Mouse (Mus musculus) left cerebral cortex, postnatal 36 days (tissue): ENCODE results near the gene Tor2a. TPM values are rescaled to one million over a fixed set of nuclear protein-coding genes. Genes with fewer than 3 reads are reported as not detected.
A peak's percentile ranks its signal among the peaks of the same experiment; 100 is the strongest.

Source experiments
- DNase-seq, 2 experiments: peaks; one replicate each; pipeline ENCODE4 v3.0.0; 2021 to 2022; ENCODE audit warnings: low spot score in 2 of 2, mixed read lengths in 1 of 2
- intact Hi-C: fragments of 180-260 bp; cut with DNase I; formaldehyde crosslinking; loops from one replicate; pipeline ENCODE4 v1.15.1; 2025
- total RNA-seq, 2 experiments: library from RNA; stranded (reverse); gene quantifications; 2 replicates each; pipeline ENCODE4 v1.2.3; 2021

Tor2a gene
- 10 to 100 TPM; 27.8 to 29.9 TPM for total RNA-seq

GRCm38 (mm10) chr2:32757056-32757845, at the start of gene Tor2a:
Gene Tor2a (plus strand): TSS chr2:32757234.
- peak; percentile 96 for DNase-seq
- intact Hi-C loops = loop anchor here (1.0 kb wide), 1 partner anchor 44 kb away; the partner anchor contains the start of gene Cdk9

DNA sequence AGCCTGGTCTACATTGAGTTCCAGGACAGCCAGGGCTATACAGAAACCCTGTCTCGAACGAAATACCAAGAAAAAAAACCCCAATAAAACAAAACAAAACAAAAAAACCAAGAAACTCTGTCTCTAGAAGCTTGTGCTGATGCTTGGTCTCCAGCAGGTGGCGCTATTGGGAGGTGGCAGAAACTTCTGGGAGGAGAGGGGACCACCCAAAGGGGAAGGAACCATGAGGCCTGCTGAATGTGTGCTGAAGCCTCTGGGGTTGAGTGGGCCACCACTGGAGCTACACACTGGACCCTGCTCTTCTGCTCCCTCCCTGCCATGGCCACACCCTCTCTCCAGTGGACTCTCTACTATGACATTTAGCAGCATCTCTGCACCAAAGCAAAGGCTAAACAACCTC, 48.4 kb upstream of the Tor2a start:
- DNase-seq = no peak
- intact Hi-C loops = no loop called here

- intact Hi-C loops = loop anchor here (5.0 kb wide), 1 partner anchor 148 kb away; no protein-coding TSS in a partner anchor
- no peak for DNase-seq
Measured at GRCm38 (mm10) chr2:32709521-32710137, 47.4 kb upstream of the Tor2a start.

GRCm38 (mm10) chr2:32710425-32710824, 46.6 kb upstream of the Tor2a start:
- intact Hi-C loops = loop anchor here (5.0 kb wide), 1 partner anchor 147 kb away; no protein-coding TSS in a partner anchor
- no peak for DNase-seq

DNA sequence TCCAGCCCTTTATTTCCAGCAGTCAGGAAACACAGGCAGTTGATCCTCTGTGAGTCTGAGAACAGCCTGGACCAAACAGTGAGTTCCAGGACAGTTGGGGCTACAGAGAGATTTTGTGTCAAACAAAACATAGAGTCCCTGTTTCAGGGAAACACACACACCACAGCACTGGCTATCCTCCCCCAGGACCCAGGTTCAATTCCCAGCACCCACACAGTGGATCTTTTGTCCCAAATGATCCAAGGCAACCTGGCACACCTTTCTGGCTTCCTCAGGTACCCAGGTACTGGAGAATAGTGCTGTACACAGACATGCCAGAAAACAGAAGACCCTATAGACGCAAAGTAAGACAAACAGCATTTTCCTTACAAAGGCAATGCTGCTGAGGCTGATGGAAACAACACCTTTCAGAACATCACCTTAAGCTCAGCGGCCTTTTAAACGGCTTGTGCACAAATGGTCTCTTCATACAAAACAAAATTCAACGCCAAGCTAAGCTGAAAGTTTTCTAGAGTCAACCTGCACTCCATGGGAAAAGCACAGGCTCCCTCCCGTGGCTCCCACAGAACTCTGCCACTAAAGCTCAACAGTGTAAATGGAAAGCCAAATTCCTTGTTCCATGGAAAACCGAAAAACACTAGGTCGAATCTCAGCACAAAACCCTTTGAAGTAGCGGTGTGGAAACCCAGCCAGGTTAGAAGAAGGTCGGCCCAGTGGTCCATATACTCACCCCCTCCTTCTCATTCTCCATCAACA, 45.6 kb upstream of the Tor2a start:
- intact Hi-C loops = loop anchor here (1.0 to 5.0 kb wide), 2 partner anchors 17 to 146 kb away; no protein-coding TSS in a partner anchor

DNA sequence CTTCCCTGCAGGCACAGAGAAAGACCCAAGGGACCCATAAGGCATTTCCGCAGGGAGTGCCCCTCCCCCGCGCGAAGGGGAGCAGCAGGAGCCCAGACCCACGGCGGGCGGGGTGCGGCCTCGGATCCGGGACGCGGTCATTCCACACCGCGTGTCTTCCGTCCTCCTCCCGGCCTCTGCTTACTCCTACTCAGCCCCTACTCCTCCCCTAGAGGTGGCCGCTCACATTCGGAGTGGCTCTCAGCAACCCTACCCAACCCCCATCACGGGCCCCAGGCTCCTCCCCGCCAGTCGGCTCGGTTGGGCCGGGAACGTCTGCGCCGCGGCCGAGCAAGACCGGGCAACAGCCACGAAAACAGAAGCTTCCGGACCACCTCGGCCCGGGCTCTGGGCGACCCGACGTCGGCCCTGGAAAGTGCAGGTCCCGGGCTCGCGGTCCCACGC, 44.9 kb upstream of the Tor2a start:
- peak in 1 of 2 experiments; percentile 67 for DNase-seq
- intact Hi-C loops = loop anchor here (5.0 kb wide), 1 partner anchor 145 kb away; no protein-coding TSS in a partner anchor

More for the DNA sequence above, 45.6 kb upstream of the Tor2a start:
- DNase-seq = no peak

GRCm38 (mm10) chr2:32712586-32712933, 44.5 kb upstream of the Tor2a start:
- intact Hi-C loops = loop anchor here (5.0 kb wide), 1 partner anchor 145 kb away; no protein-coding TSS in a partner anchor
- DNase-seq = peak in 1 of 2 experiments; percentile 97

GRCm38 (mm10) chr2:32712934-32713817, 43.9 kb upstream of the Tor2a start, which contains the start of gene Cdk9:
Gene Cdk9 (minus strand): TSS chr2:32713076.
- DNase-seq = peak; percentile 94
- intact Hi-C loops = loop anchor here (1.0 to 5.0 kb wide), 3 partner anchors 28 to 144 kb away; partner anchors contain the start of genes 6330409D20Rik and Tor2a

GRCm38 (mm10) chr2:32714117-32714986, 42.7 kb upstream of the Tor2a start:
- DNase-seq = no peak
- intact Hi-C loops = loop anchor here (5.0 kb wide), 1 partner anchor 143 kb away; no protein-coding TSS in a partner anchor

DNA sequence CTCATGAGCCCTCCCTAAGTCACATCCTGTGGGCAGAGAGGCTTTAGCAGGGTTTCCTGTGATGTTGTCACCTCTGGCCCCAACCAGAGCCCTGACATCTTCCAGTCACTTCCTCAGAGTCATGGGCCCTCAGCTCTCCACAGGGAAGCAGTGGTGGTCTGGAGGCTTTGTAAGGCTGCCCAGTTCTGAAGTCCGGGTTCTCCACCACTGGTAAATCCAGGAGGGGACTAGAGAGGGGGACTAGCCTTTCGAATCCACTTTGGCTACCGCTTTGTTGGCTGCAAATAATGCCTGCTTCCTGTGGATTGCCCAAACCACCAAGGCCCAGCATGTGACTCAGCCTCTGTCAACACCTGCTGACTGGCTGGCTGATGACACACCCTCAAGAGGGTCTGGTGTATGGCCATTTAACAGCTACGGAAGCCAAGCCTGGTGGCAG, 42.0 kb upstream of the Tor2a start:
- DNase-seq = no peak
- intact Hi-C loops = loop anchor here (5.0 kb wide), 1 partner anchor 142 kb away; no protein-coding TSS in a partner anchor

DNA sequence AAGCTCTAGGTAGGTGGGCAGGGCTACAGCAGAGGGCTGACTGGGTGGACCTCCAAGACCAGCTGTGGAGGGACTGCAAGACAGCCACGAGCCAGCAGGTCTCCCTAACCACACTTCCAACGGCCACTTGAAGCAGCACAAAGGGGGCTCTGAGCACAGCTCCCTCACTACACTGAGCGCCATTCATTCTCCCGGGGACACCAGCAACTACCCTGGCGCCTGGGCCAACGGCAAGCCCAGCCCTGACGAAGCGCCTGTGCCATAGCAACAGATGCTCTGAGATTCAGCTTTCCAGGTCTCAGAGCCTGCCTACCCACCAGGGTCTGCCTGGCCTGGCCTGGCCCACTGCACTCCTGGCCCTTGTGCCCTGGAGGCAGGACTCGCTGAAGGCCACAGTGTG, 38.3 kb upstream of the Tor2a start:
- DNase-seq = no peak
- intact Hi-C loops = no loop called here

DNA sequence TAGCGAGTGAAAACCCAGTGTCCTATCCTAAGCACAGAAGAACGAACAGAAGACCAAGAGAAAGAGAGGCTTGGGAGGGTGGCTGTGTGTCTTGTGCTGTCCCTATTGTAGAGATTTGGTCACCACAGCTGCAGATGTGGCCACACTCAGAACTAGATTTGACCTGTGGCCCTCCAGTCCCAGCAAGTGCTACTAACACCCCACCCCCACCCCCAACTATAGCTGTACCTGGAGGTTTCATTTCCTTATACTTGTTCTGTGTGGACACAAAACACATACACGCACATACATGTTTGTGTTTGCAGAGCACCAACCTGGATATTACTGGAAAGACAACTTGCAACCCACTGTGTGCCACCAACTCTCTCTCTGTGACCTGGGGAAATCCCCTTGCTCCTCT, 37.0 kb upstream of the Tor2a start:
- intact Hi-C loops = no loop called here
- no peak for DNase-seq

DNA sequence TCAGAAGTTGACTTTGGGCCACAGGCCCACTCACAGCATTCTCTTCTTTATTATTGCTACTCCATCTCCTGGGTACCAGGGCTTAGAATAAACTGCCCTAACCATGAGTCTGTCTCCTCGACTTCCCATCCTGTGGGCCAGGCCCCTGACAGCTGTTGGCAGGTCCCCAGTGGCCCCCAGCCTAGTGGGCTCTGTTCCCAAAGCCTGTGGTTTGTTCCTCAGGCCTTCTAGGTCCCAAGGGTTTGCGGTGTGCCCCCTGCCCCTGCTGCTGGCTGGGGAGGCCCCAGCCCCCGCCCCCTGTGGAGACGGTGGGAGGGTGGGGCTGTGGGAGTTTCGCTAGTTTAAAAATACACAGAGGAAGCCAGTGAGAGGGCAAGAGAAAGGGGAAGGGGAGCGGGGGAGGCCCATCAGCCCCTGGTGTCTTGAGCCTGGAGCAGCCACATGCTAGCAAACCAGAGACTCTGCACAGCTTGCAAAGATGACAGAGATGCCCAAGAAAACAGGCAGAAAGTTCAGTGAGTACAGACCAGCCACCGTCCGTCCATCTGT, 36.3 kb upstream of the Tor2a start, which contains the start of gene Sh2d3c:
Sh2d3c (plus strand) TSS at position 375 of the 549 bp plus-strand sequence.
- intact Hi-C loops = no loop called here
- DNase-seq = no peak

- intact Hi-C loops = no loop called here
Measured at GRCm38 (mm10) chr2:32722046-32722445, 35.0 kb upstream of the Tor2a start.

GRCm38 (mm10) chr2:32722581-32722980, 34.5 kb upstream of the Tor2a start:
- DNase-seq = no peak
- intact Hi-C loops = no loop called here

More at GRCm38 (mm10) chr2:32722046-32722445, 35.0 kb upstream of the Tor2a start:
- no peak for DNase-seq

DNA sequence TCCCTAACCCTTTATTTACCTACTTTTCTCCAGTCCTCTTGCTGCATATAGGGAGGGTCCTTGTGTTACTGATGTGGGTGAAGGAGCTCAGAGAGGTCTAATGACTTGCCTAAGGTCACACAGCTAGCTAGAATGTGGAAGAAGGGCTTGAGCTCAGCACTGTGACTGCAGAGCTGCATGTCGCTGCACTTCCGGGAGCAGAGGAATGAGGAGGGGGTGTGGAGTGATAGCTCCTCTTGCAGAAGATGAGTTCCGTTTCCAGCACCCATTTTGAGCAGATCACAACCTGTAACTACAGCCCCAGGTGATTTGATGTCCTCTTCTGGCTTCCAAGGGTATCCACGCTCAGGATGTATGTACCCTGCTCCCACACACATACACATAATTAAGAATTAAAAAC, 32.9 kb upstream of the Tor2a start:
- DNase-seq = no peak
- intact Hi-C loops = no loop called here
